Mouse (Mus musculus): ENCODE measurements around the gene Pimreg.

Gene Pimreg

GRCm38 (mm10) chr11:72041768-72042607, at the start of gene Pimreg:
TSS of gene Pimreg (plus strand) at chr11:72042032.
- DNase-seq = peak; percentile 70 to 84

GRCm38 (mm10) chr11:71992438-71992837, 49.4 kb upstream of the Pimreg start:
- no peak for DNase-seq

GRCm38 (mm10) chr11:71995968-71996511, 45.8 kb upstream of the Pimreg start:
- peak; percentile 66 to 76 for DNase-seq

GRCm38 (mm10) chr11:71996805-71997204, 45.0 kb upstream of the Pimreg start:
- no peak for DNase-seq

- DNase-seq = no peak
These were observed 41.6 kb upstream of the Pimreg start for GRCm38 (mm10) chr11:72000194-72000593.

GRCm38 (mm10) chr11:72002138-72002853, 39.5 kb upstream of the Pimreg start:
- DNase-seq = peak; percentile 12 to 59

GRCm38 (mm10) chr11:72003171-72003570, 38.7 kb upstream of the Pimreg start:
- DNase-seq = no peak

GRCm38 (mm10) chr11:72005547-72005946, 36.3 kb upstream of the Pimreg start:
- DNase-seq = no peak

GRCm38 (mm10) chr11:72010367-72010766, 31.5 kb upstream of the Pimreg start:
- DNase-seq = no peak

- DNase-seq = no peak
These were observed 30.7 kb upstream of the Pimreg start for GRCm38 (mm10) chr11:72010940-72011722.

GRCm38 (mm10) chr11:72011955-72012354, 29.9 kb upstream of the Pimreg start:
- no peak for DNase-seq

GRCm38 (mm10) chr11:72014674-72015073, 27.2 kb upstream of the Pimreg start:
- no peak for DNase-seq

GRCm38 (mm10) chr11:72016518-72017252, 25.1 kb upstream of the Pimreg start:
- no peak for DNase-seq

GRCm38 (mm10) chr11:72017253-72017601, 24.6 kb upstream of the Pimreg start:
- DNase-seq = no peak

GRCm38 (mm10) chr11:72021015-72021414, 20.8 kb upstream of the Pimreg start:
- no peak for DNase-seq

- no peak for DNase-seq
These were observed 19.0 kb upstream of the Pimreg start for GRCm38 (mm10) chr11:72022827-72023226.

GRCm38 (mm10) chr11:72023581-72023980, 18.3 kb upstream of the Pimreg start:
- peak in 1 of 2 experiments; percentile 51 for DNase-seq

GRCm38 (mm10) chr11:72024193-72024781, 17.5 kb upstream of the Pimreg start:
- DNase-seq = peak; percentile 75 to 85

- DNase-seq = peak in 1 of 2 experiments; percentile 18
These were observed 16.0 kb upstream of the Pimreg start for GRCm38 (mm10) chr11:72025843-72026242.

- DNase-seq = no peak
These were observed 15.3 kb upstream of the Pimreg start for GRCm38 (mm10) chr11:72026516-72026915.

- no peak for DNase-seq
These were observed 14.0 kb upstream of the Pimreg start for GRCm38 (mm10) chr11:72027836-72028235.

GRCm38 (mm10) chr11:72029143-72029542, 12.7 kb upstream of the Pimreg start:
- DNase-seq = peak in 1 of 2 experiments; percentile 51
